Mouse (Mus musculus) mesoderm, embryonic 11.5 days (tissue): ENCODE results near the gene Ntn1.

ENCODE experiments used
- DNase-seq: peaks from one replicate; pipeline ENCODE4 v3.0.0-alpha.2; 2012; ENCODE audit warnings: low read depth, low spot score

The Ntn1 gene

DNA sequence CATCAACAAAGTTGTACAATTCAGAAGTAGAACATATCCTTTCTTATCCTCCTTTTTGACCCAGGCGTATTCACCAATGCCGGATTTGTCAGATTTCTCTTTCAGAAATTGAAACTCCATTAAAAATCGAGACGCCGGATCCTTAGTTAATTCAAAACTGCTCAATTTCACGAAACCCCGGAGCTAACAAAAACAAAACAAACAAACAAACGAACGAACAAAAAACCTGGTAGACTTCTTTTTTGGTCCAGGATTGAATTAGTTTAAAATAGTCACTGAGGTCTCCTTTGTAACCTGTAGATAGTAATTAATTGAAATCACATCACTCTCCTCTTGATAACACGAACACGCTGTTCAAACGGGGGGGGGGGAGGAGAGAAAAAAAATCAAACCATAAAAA, 16.5 kb downstream of the Ntn1 start:
- DNase-seq = no peak

DNA sequence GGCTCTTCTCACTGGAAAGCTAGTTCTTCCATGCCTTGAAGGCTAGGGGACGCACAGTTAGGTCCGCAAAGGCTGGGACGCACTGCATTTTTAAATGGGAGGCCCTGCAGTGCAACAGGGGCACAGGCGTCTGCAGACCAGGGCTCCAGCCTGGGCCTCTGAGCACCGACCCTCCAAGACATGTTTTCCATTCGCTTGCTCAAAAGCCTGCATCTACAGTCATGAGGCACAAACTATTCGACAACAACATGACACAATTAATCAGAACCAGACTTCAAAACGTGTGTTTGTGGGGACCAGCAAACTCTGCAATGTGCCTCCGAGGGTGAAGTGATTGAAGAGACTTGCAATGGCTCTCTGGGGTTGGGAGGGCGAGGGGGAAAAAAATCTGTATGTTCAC, 17.1 kb downstream of the Ntn1 start:
- DNase-seq = no peak

DNA sequence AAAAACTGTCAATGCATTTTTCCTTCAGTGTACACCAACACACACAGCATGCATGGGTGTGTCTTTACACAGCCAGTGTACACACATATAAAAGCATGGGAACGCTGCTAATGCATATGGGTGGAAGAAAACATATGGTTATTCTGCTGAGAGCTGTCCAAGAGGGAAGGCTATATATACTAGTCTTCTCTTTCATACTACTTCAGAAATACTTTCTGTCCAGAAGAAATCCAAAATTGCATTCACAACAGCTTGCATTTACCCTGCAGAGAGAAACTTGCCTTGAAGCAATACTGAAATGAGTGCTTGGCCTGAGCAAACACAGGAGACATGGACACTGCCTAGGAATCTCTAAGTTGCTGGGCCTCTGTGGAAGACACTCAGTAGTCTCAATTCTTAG, 18.8 kb downstream of the Ntn1 start:
- no peak for DNase-seq

DNA sequence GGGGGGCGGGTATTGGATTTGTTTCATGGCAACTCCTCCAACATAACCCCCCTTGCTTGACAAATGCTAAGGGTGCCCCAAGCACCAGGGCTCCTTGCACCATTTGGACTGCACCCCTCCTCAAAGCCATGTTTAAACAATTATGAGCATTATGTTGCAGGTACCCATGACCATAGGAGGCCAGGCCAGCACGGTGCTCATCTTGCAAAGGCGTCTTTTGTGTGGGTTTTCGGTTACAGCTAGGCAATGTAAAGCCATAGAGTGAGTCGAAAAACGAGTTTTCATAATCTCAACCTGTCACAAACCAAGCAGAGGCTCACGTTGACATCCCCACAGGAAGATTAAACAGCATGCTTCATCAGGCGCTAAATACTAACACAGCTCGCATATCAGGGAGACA, 19.3 kb downstream of the Ntn1 start:
- no peak for DNase-seq

DNA sequence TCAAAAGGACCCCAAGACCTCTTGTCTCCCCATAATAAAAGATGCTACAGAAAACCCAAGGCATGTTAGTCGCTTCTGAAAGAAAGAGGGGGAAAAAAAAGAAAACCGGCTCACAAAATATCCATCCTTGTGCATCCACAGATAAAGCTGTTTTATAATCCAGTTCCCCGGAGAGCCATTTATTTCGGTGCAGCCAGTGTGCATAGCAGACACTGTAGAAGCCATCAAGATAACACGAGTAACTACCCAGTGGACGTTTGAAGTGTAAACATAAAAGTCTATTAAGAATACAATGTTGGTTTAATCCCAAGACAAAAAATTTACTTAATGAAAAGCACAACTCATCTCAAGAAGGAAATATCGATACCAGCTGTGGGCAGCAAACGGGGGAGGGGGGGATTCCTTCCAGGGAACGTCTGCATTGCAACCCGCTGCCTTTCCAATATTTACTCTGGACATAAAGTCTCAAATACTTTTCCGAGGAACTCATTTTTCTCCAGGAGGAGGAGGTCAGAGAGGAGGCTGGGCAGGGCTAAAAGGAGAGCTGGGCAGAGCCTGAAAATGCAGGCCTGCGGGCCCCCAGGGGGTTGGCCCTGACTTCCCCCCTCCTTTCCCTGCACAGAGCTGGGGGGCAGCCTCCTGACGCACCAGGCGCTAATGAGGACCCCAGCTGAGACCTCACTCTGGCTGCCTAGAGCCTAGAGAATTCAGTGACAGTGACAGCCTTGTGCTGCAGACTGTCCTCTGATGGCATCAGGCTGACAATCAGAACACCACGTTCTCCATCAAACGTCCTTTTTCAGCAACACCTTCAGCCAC, 21.5 kb downstream of the Ntn1 start:
- DNase-seq = peak; percentile 48

DNA sequence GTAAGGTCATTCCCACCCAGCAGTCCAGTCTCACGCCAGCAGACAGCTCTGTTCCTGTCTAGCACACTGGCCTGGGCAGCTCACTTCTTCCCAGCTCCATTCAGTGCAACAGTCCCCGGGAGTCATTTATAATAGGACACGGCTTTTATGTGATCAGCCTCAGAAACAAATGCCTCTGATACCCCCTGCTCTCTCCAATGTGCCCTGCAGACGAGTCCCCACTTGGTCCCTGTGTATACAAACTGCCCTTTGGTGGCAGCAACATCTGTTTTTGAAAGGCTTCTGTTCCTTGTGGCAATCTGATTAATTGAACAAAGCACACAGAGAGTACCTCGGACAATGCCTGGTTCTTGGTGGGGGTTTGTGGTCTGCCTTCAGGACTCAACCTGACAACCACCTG, 22.2 kb downstream of the Ntn1 start:
- DNase-seq = peak; percentile 41

DNA sequence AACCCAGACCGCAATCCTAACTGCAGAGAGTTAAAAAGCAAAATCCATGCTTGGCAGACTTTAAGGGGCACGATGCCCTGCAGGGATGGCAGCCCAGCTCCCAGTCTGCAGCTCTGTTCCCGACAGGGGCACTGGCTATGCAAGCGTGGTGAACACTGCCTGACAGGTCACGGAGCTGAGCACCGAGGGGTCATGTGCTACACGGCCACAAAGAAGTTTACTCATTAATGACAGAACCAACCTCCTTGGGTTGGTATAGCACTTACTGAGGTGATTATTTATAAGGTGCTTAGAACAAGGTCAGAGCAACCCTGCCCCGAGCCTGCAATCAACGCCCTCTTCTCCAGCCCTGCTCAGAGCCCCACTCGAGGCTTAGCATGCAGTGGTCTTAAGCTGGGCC, 27.5 kb downstream of the Ntn1 start:
- DNase-seq = no peak

DNA sequence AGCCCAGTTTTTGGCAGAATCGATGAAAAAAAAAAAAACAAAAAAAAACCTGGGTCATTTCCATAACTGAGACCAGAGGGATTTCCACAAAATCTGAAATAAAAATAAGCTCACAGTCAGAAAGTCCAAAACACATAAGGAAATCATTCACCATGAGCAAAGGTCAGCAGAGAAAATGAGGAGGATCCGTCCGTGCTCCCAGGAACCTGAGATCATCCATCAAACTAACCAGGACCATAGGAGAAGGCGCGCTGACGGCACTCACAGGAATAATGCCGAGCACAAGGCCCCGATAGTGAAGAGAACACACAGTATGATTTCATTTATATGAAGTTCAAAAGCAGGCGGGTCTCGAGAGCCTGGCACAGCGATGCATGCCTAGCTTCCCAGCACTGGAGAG, 29.0 kb downstream of the Ntn1 start:
- peak; percentile 44 for DNase-seq

DNA sequence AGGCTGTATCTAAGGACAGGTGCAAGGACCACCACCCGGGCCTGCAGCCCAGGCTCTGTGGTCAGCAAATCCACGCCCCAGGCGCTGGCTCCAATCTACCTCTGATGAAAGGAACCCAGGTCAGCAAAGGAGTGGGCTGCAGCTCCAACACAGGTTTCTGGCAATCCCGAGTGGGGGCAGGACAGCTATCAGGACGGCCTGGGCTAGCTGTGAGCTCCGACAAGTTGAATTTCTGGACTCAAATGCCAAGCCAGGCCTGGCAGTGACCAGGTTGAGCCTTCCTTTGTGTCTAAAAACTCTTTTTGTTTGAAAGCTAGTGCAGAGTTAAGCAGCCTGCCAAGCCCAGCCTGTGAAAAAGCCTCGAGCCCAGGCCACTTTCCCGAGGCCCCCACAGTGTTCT, 43.7 kb downstream of the Ntn1 start:
- no peak for DNase-seq

DNA sequence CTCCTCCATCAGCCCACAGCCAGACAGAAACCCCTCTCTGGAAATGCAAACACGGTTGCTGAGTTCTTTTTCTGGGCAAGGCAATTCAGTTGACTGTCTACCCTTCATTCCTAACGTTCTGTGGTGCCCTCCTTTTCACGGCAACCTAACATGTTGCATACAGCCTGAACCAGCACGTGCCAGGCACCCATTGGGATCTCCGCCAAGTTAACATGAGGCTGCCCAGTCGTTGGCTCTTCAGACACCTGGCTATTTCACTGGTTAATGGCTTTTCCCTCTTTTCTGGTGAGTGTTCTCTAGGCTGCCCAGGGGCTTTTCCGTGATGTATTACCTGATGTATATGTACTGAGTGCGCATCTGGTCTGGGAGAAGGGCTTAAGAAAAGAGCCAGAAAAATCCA, 45.1 kb downstream of the Ntn1 start:
- no peak for DNase-seq

DNA sequence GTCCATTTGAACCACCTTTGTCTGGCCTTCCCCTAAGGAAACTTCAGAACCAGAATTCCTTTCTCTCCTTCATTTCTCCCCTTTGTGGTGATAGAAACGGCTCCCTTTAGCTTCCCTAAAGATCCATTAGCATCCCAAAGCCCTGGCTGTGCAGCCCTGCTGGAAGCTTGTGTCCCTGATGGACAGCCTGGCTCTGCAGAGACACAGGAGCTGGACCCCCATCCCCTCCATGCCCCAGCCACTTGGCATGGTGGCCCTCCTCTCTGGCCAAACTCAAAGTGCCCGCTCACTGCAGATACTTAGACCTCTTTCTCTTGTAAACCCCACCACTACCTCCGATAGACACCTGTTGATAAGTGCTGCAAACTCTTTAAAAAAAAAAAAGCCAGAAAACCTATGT, 45.8 kb downstream of the Ntn1 start:
- DNase-seq = no peak

DNA sequence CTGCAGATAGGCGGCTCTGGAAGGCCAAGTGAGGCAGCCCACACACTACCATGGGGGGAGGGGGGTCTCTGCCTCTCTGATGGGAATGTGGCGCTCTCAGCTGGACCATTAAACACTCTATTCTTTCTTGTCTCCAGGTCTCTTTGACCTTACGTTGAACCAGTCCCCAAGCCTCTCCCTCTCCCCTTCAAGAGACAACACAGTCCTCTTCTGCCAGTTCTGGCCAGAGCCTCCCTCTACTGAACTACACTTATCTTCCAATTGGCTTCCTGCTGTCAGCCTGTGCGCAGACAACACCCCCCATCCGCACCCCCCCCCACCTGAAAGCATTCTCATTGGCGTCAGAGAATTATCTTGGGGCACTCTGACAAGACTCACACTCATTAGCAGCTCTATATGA, 48.4 kb downstream of the Ntn1 start:
- no peak for DNase-seq

DNA sequence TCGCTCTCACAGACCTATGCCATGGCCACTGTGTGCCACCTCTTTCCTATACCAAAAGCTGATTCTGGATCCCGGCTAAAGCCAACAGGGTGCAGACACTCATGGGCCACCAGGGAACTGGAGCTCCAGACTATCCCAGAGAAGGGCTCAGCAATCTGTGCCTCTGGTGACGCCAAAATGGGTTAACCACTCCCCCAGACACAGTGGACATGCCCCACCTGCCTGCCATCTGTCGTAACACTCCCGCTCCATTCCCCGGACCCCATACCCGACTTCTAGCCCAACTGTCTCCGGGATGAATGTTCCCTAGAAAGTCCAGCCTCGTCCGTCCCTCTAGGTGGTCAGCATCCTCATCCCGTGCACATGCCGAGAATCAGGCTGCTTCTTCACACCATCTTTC, 51.8 kb downstream of the Ntn1 start:
- no peak for DNase-seq

DNA sequence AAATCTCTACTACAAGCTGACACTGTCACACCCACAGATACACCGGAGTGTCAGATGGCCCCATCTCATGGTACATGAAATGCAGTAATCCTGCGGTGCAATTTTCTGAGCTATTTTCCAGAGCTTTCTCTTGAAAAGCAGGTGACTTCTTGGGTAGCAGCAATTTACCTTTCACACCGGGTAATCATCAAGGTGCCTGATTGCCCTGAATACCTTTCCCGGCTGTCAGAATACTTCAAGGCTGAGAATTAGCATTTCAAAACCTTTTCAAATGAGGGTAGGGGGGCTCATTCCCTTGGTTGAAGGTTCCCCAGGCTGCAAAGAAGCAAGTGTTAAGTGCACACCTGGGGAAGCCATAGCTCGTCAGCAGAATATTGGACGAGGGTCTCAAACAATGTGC, 52.5 kb downstream of the Ntn1 start:
- no peak for DNase-seq

DNA sequence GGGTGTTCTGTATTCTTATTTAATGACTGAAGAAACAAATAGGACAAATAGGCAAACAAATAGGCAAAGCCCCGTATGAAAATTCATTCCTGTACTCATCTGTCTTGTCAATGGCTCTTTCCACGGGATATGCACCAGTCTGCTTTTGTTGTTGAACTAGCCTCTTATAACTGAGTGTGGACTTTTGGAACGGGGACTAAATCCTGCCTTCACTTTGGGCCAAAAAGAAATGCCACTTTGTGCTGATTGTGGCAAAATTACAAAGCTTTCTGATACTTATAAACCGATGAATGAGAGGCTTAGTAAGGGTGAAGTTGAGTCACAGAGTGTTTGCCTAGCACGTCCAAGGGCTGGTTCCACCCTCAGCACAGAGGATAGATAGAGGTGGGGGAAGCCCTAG, 53.1 kb downstream of the Ntn1 start:
- DNase-seq = no peak

DNA sequence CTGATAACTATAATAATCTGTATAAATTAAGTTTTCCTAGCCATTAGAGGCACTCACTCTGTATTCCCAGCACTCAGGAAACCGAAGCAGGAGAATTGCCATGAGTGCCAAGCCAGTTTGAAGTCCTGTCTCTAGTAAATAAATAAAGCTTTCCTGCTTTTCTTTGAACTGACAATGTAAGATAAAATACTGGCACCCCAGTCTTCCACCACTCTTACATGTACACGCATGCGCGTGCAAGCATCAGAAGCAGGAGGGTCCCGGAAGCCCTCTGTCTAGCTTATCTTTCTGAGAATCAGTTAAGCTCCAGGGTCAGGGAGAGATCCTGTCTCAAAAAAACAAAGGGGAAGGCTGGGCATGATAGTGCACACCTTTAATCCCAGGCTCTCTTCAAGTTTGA, 54.5 kb downstream of the Ntn1 start:
- no peak for DNase-seq

DNA sequence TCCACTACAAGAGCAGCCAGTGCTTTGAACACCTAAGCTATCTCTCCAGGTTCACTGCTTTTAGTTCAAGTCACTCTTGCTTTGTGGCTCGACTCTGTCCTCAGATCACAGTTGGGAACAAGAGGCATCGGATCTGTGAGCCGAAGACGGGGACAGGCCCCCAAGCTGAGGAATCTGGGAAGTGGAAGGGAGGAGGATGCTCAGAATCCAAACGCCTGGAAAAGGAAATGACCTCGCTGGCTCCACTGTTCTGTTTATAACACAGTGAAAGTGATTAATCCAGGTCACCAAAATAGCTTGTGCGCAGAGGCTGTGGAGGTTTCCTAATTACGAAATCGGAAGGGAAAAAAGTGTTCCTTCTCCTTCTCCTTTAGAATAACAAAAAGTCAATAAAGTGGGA, 56.4 kb downstream of the Ntn1 start:
- DNase-seq = no peak

DNA sequence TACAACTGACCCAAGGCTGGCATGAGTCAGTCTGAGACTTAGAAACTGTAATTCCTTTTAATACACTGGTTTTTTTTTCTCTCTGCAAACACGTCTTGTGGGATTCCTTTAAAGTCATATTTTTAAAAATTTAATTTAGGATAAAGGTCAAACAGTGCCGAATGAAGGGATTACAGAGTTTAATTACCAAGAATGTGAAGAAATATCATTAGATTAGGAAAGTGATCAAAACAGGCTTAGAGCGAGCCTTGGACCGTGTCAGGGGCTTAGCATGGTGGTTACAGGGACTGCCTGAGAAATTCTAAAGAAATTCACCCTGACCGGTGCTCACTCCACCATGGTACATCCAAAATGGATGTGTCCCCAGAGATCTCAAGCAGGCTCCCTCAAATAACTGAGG, 57.9 kb downstream of the Ntn1 start:
- DNase-seq = no peak

DNA sequence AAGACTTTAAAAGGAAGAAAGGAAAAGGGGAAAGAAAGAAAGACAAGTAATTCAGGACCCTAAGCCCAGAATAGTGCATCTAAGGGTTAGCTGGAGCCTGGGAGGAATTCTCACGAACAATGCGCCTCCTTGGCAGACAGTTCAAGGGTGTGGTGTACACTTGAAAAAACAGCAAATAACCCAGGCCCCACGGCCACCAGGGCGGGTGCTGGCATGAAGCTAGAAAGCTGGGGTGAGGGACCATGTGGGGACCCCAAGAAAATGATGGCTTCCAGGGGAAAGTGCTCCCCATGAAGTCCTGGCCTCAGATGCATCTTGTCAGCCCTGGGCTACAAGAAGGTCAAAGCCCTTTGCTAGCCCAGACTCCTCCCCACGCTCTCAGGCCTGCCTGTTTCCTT, 58.6 kb downstream of the Ntn1 start:
- DNase-seq = no peak

DNA sequence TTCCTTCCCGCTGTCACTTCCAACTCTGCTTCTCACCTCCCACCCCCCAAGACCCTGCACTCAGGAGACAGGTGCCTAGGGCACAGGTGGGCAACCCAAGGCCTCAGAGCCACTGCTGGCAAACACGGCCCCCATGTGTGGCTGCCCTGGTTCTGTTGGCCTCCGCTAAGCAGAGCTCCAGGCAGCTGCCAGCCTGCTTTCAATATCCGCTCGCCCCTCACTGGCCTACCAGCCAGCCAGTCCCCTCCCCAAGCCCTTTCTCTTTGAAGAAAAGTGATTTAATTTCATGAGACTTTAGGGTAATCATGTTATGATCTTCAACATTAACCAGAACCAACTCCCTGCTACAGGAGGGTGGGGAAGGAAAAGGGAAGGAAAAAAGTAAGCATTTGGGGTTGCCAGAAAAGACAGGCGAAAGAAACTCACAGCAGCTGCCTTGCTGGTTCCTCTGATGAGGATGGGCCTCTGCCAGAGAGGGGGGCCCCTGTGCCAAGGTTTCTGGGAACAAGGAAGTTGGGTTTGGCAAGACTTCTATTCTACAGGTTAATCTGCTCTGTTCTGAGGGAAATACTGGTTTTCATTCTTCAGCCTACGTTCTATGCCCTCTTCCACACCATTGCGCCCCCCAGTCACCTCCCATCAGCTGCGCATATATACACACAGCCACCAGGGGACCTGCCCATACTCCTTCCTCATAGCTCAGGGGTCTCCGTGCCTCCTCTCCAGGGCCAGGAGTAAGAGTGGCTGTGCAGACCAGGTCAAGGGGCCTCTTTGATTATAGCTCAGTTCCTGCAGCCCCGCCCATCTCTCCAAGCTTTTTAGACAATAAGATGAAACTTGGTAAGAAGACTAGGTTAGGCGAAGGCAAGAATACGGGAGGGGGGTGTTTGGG, 59.3 kb downstream of the Ntn1 start:
- DNase-seq = no peak

DNA sequence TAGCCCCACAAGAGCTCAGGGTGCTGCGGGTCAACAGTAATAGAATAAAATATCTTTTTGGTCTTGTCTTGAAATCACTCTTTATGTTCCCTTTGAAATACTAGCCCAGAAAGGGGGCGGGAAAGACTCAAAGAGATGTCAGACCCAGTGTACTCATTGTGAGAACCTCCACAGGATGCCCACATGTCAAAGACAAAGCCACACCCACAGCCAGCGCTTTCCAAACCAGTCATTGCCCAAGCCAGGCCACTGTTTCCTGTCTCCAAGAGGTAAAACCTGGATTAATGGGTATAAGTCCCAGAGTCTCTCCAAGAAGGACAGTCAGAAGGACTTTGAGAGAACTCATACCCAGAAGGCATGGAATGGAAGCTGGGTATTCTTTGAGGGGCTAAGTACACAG, 60.3 kb downstream of the Ntn1 start:
- no peak for DNase-seq

DNA sequence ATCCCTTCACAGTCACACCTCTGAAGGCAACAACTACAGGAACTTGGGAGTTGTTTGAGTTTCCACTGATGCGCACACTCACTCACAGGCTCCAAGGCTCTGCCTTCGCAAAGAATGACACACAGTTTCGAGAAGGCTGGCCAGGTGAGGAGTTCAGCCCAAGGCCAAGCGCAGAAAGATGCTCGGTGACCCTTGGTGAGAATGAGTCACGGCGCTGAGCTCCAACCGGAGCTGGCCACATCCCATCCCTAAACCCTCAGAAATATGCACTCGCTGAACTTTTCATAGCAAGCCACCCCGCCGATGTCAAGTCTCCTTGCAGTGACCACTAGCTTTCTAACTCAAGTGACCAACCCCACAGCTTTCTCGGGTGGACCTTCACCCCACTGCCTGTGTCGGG, 60.8 kb downstream of the Ntn1 start:
- DNase-seq = no peak

DNA sequence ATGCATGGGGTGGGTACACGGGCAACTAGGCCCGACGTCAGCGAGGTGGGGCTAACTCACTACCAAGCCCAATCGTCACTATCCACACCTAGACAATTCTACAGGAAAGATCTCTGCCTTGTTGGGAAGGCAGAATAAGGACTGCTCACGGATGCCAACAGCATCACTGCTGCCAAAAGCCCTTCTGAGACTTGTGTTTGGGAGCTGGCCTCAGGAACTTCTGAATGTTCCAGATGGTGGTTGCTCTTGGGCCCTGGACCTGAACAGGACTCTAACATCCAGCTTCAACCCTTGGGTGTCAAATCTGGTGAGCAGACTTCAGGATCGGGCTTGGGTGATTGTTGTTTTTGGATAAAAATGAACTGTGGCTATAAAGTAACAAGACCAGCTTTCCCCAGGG, 61.3 kb downstream of the Ntn1 start:
- DNase-seq = no peak
